In genomic region chr10:61341557-61341956, GRCm38 (mm10) we compare ENCODE assay signal across 9 mouse cellular contexts. TPM values are rescaled to one million over a fixed set of nuclear protein-coding genes. Genes with fewer than 3 reads are reported as not detected.
A peak's percentile ranks its signal among the peaks of the same experiment; 100 is the strongest.
DNase-seq lines count a peak whose midpoint lies in the region; ATAC-seq and TF ChIP-seq lines count a peak whose summit lies in the region.
"Had no signal": no experiment of that assay in that cellular context is flagged by ENCODE, and none has a peak within 500 bp of the region (broad histone marks: within the 10 kb centered on the region; RNA-seq: fewer than 3 reads in every experiment).

No protein-coding gene starts in this region.

- 77% methylated on average over 6 of the region's 6 CpGs for whole genome bisulfite sequencing in hindbrain, embryonic 10.5 days
- WGBS in hindbrain, embryonic 13.5 days: 74% methylated on average over 6 of the region's 6 CpGs
- 47% methylated on average over 6 of the region's 6 CpGs for WGBS in cerebellum, adult 2 months
- WGBS in liver, adult 2 months: 74% methylated on average over 6 of the region's 6 CpGs
- WGBS in neural tube, embryonic 11.5 days: 74% methylated on average over 6 of the region's 6 CpGs

- no peaks in the 10 kb centered on the region for H3K27me3 ChIP-seq in hindbrain, embryonic 10.5 days (ENCODE audit: insufficient read depth, poor library complexity, severe bottlenecking)
- no peaks in the 10 kb centered on the region for H3K27me3 ChIP-seq in hindbrain, embryonic 13.5 days
- no peaks in the 10 kb centered on the region for H3K27me3 ChIP-seq in cerebellum, adult 2 months (ENCODE audit: control insufficient read depth, insufficient read depth, low read length)
- no peaks in the 10 kb centered on the region for H3K27me3 ChIP-seq in liver, adult 2 months (ENCODE audit: control insufficient read depth, insufficient read depth, low read length)
- no peaks in the 10 kb centered on the region for H3K27me3 ChIP-seq in neural tube, embryonic 11.5 days (ENCODE audit: control insufficient read depth, insufficient read depth, low read length)
- H3K27me3 ChIP-seq: lung, embryonic 15.5 days had no signal

- H3K4me3 ChIP-seq in hindbrain, embryonic 10.5 days: no peak overlapping the region
- H3K4me3 ChIP-seq in hindbrain, embryonic 13.5 days: no peak overlapping the region
- H3K4me3 ChIP-seq in cerebellum, adult 2 months (replicated peaks; ENCODE audit: insufficient read depth, low read depth, low read length): no peak overlapping the region
- no peak overlapping the region for H3K4me3 ChIP-seq in liver, adult 2 months (ENCODE audit: insufficient read depth, low read depth, low read length)
- no peak overlapping the region for H3K4me3 ChIP-seq in neural tube, embryonic 11.5 days (ENCODE audit: low read depth, low read length)
- H3K4me3 ChIP-seq: lung, embryonic 15.5 days had no signal

- peak; percentile 94 for TF ChIP-seq CTCF in cerebellum, adult 2 months (IDR thresholded peaks at IDR 0.05; ENCODE audit: borderline replicate concordance, insufficient read depth, low read depth, low read length)
- TF ChIP-seq CTCF in liver, adult 2 months (IDR thresholded peaks at IDR 0.05; ENCODE audit: low read depth, low read length): peak; percentile 98

- no peak overlapping the region for H3K27ac ChIP-seq in hindbrain, embryonic 10.5 days
- H3K27ac ChIP-seq in hindbrain, embryonic 13.5 days: no peak overlapping the region
- H3K27ac ChIP-seq in cerebellum, adult 2 months (ENCODE audit: insufficient read depth, low read length): no peak overlapping the region
- H3K27ac ChIP-seq in liver, adult 2 months (replicated peaks; ENCODE audit: insufficient read depth, low read depth, low read length): no peak overlapping the region
- H3K27ac ChIP-seq in neural tube, embryonic 11.5 days (ENCODE audit: low read depth, low read length): no peak overlapping the region
- H3K27ac ChIP-seq: lung, embryonic 15.5 days had no signal

- H3K4me1 ChIP-seq in hindbrain, embryonic 10.5 days (replicated peaks): peaks cover 33% of the 10 kb centered on the region
- peaks cover 15% of the 10 kb centered on the region for H3K4me1 ChIP-seq in hindbrain, embryonic 13.5 days (replicated peaks)
- no peaks in the 10 kb centered on the region for H3K4me1 ChIP-seq in cerebellum, adult 2 months (ENCODE audit: control insufficient read depth, insufficient read depth, low read length)
- peaks cover 15% of the 10 kb centered on the region for H3K4me1 ChIP-seq in liver, adult 2 months (ENCODE audit: control insufficient read depth, insufficient read depth, low read length)
- H3K4me1 ChIP-seq in neural tube, embryonic 11.5 days (ENCODE audit: control insufficient read depth, insufficient read depth, low read length): no peaks in the 10 kb centered on the region

- ATAC-seq in hindbrain, embryonic 13.5 days (ENCODE audit: low FRiP score): no peak
- 0 out of 2 replicates have a peak, but pooled peaks have one; percentile 52 for ATAC-seq in neural tube, embryonic 11.5 days (ENCODE audit: insufficient read depth, low FRiP score, low TSS enrichment)

- no peaks in the 10 kb centered on the region for H3K9me3 ChIP-seq in hindbrain, embryonic 10.5 days
- no peaks in the 10 kb centered on the region for H3K9me3 ChIP-seq in hindbrain, embryonic 13.5 days
- no peaks in the 10 kb centered on the region for H3K9me3 ChIP-seq in neural tube, embryonic 11.5 days (ENCODE audit: control insufficient read depth, low read length)
- H3K9me3 ChIP-seq: lung, embryonic 15.5 days had no signal

- TF ChIP-seq POLR2A in cerebellum, adult 2 months (IDR thresholded peaks at IDR 0.05; ENCODE audit: borderline replicate concordance, insufficient read depth, low read length): no peak
- no peak for TF ChIP-seq POLR2A in liver, adult 2 months (IDR thresholded peaks at IDR 0.05; ENCODE audit: extremely low read depth, insufficient read depth, low read length)

- peak; percentile 71 for DNase-seq in hindbrain, embryonic 10.5 days (ENCODE audit: low spot score)
- peak; percentile 57 to 74 for DNase-seq in cerebellum, adult 2 months
- DNase-seq in frontal cortex, postnatal 10 days (ENCODE audit: low spot score in 2 of 2): peak; percentile 30 to 71
- peak; percentile 28 to 67 for DNase-seq in kidney, adult 8-10 months
- no peak for DNase-seq in liver, adult 2 months (ENCODE audit: extremely low read depth, low read depth, low spot score)
- peak; percentile 76 for DNase-seq in neural tube, embryonic 11.5 days (ENCODE audit: low spot score)
- peak; percentile 8 for DNase-seq in telencephalon, adult 2 months (ENCODE audit: low read depth, low spot score)

- H3K4me2 ChIP-seq in hindbrain, embryonic 13.5 days: no peak overlapping the region
- no peak overlapping the region for H3K4me2 ChIP-seq in neural tube, embryonic 11.5 days (ENCODE audit: low read depth)
- H3K4me2 ChIP-seq: lung, embryonic 15.5 days had no signal

- H3K36me3 ChIP-seq in hindbrain, embryonic 10.5 days: peaks cover 50% of the 10 kb centered on the region
- H3K36me3 ChIP-seq in hindbrain, embryonic 13.5 days: peaks cover 8% of the 10 kb centered on the region
- H3K36me3 ChIP-seq in liver, adult 2 months (ENCODE audit: control insufficient read depth, insufficient read depth, low read length): no peaks in the 10 kb centered on the region
- H3K36me3 ChIP-seq in neural tube, embryonic 11.5 days (ENCODE audit: control insufficient read depth, insufficient read depth, low read length): no peaks in the 10 kb centered on the region

- no peak overlapping the region for H3K9ac ChIP-seq in hindbrain, embryonic 13.5 days
- H3K9ac ChIP-seq in liver, adult 2 months (ENCODE audit: low read depth, low read length): no peak overlapping the region
- no peak overlapping the region for H3K9ac ChIP-seq in neural tube, embryonic 11.5 days (ENCODE audit: low read length)
- H3K9ac ChIP-seq: lung, embryonic 15.5 days had no signal

- H3K79me2 ChIP-seq in liver, adult 2 months (ENCODE audit: control insufficient read depth, insufficient read depth, low read length): no peaks in the 10 kb centered on the region

RNA-seq across cellular contexts. Expression of gene Pald1, which starts 41.8 kb away (rescaled TPM):
- 35.7 and 40.3 TPM in 2 replicates for polyA plus RNA-seq in hindbrain, embryonic 10.5 days (2016; fragmentation: Nextera tagmentation; extraction: Ambion mirVana)
- polyA plus RNA-seq in hindbrain, embryonic 13.5 days (2015; fragmentation: Nextera tagmentation; extraction: Ambion mirVana): 29.4 and 30.8 TPM in 2 replicates
- polyA plus RNA-seq in cerebellum, adult 2 months (2012; rRNA removed): 15.5 and 15.6 TPM in 2 replicates
- total RNA-seq in liver, adult 2 months (2014; rRNA removed): 7.5 and 8.0 TPM in 2 replicates
- polyA plus RNA-seq in liver, adult 2 months (2012; rRNA removed): 6.6 and 8.1 TPM in 2 replicates
- polyA plus RNA-seq in neural tube, embryonic 11.5 days (2014; fragmentation: Nextera tagmentation; extraction: Ambion mirVana): 26.4 and 27.2 TPM in 2 replicates

RNA-seq across cellular contexts. Expression of gene Prf1, which starts 43.9 kb away (rescaled TPM):
- polyA plus RNA-seq in hindbrain, embryonic 10.5 days (2016; fragmentation: Nextera tagmentation; extraction: Ambion mirVana): not detected in 2 replicates
- 0.06 TPM in 1 of 2 replicates, not detected in the other for polyA plus RNA-seq in hindbrain, embryonic 13.5 days (2015; fragmentation: Nextera tagmentation; extraction: Ambion mirVana)
- 0.14 TPM in 1 of 2 replicates, not detected in the other for polyA plus RNA-seq in cerebellum, adult 2 months (2012; rRNA removed)
- total RNA-seq in liver, adult 2 months (2014; rRNA removed): 0.27 and 0.28 TPM in 2 replicates
- polyA plus RNA-seq in liver, adult 2 months (2012; rRNA removed): 0.18 and 0.26 TPM in 2 replicates
- not detected in 2 replicates for polyA plus RNA-seq in neural tube, embryonic 11.5 days (2014; fragmentation: Nextera tagmentation; extraction: Ambion mirVana)
- polyA plus RNA-seq: lung, embryonic 15.5 days had no signal
